Mouse (Mus musculus): ENCODE measurements around the gene Tmem270. TPM values are rescaled to one million over a fixed set of nuclear protein-coding genes. Genes with fewer than 3 reads are reported as not detected.

The Tmem270 gene
- polyA plus RNA-seq (2014; fragmentation: Nextera tagmentation; extraction: Ambion mirVana) = not detected in 2 replicates

- Histone ChIP-seq H3K27ac (replicated peaks; ENCODE audit: low read depth, low read length) (no peak within 1 kb of the TSS), H3K27me3 (ENCODE audit: control insufficient read depth, insufficient read depth, low read length) (no peaks in the 10 kb centered on the region), H3K9me3 (ENCODE audit: control insufficient read depth, low read length) (no peaks in the 10 kb centered on the region), H3K36me3 (ENCODE audit: control insufficient read depth, insufficient read depth, low read length) (no peaks in the 10 kb centered on the region), H3K4me1 (ENCODE audit: control insufficient read depth, insufficient read depth, low read length) (no peaks in the 10 kb centered on the region), H3K4me3 (replicated peaks; ENCODE audit: low read depth, low read length) (no peak within 1 kb of the TSS), H3K4me2 (ENCODE audit: low read length) (no peak within 1 kb of the TSS), H3K9ac (replicated peaks; ENCODE audit: low read length) (no peak within 1 kb of the TSS)
- whole genome bisulfite sequencing = 64% methylated on average over 6 of the region's 6 CpGs
- DNase-seq (no peak), ATAC-seq (ENCODE audit: low FRiP score, low TSS enrichment) (no peak)
Observed at GRCm38 (mm10) chr5:134906633-134907032, at the start of gene Tmem270. Gene Tmem270, minus strand, starts transcription at chr5:134906733.

GRCm38 (mm10) chr5:134955491-134955890 is 49.0 kb upstream of the Tmem270 start:
- H3K4me3 ChIP-seq (replicated peaks; ENCODE audit: low read depth, low read length) = no peak overlapping the region
- H3K9ac ChIP-seq (replicated peaks; ENCODE audit: low read length) = no peak overlapping the region
- ATAC-seq (ENCODE audit: low FRiP score, low TSS enrichment) (no peak), DNase-seq (no peak)
- H3K9me3 ChIP-seq (ENCODE audit: control insufficient read depth, low read length) = no peaks in the 10 kb centered on the region
- H3K4me1 ChIP-seq (ENCODE audit: control insufficient read depth, insufficient read depth, low read length) = no peaks in the 10 kb centered on the region
- H3K27me3 ChIP-seq (ENCODE audit: control insufficient read depth, insufficient read depth, low read length) = no peaks in the 10 kb centered on the region
- H3K27ac ChIP-seq (replicated peaks; ENCODE audit: low read depth, low read length) = no peak overlapping the region
- H3K4me2 ChIP-seq (ENCODE audit: low read length) = no peak overlapping the region
- WGBS = 87% methylated on average over 5 of the region's 5 CpGs
- H3K36me3 ChIP-seq (ENCODE audit: control insufficient read depth, insufficient read depth, low read length) = no peaks in the 10 kb centered on the region

DNA sequence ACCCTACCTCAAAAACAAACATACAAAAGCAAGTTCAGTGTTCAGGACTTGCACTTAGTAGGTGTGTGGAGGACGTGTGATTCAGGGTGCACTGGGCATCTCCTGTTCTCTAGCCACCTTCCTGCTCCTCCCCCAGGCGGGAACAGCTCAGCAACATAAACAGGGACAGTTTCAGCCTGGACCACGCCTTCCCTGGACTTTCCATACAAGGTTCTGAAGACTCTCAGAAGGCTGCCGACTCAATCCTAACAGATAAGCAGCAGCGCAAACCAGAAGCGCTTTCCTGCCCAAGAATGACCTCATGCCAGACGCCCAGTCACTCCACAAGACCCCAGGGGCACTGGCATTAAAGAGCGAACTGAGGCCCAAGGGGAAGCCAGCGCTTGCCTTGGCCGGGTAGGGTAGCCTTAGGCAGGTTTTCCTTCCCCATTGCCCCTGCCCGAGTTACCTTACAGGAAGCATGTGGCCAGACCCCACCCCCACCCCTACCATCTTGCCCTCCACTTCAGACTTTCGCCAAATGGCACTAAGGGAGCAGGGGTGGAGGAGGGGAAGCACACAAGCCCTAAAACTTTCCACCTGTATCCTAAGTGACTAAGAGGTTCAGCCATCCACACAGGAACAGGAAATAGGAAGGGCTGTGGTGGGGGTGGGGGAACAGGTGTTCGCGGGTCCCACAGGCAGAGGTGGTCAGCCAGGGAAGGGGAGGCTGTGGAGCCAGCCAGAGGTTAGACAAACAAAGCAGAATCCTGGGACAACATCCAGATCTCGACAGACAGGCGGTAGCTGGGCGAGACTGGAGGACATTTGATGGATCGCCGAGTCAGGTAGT is 44.7 kb upstream of the Tmem270 start:
- DNase-seq (no peak), ATAC-seq (ENCODE audit: low FRiP score, low TSS enrichment) (no peak)
- H3K4me2 ChIP-seq (ENCODE audit: low read length) = no peak overlapping the region
- H3K27ac ChIP-seq (replicated peaks; ENCODE audit: low read depth, low read length) = no peak overlapping the region
- no peaks in the 10 kb centered on the region for H3K36me3 ChIP-seq (ENCODE audit: control insufficient read depth, insufficient read depth, low read length)
- H3K4me3 ChIP-seq (replicated peaks; ENCODE audit: low read depth, low read length) = no peak overlapping the region
- peaks cover 16% of the 10 kb centered on the region; the same call in 1 of the 2 replicates for H3K27me3 ChIP-seq (ENCODE audit: control insufficient read depth, insufficient read depth, low read length)
- no peak overlapping the region for H3K9ac ChIP-seq (replicated peaks; ENCODE audit: low read length)
- H3K9me3 ChIP-seq (ENCODE audit: control insufficient read depth, low read length) = no peaks in the 10 kb centered on the region
- H3K4me1 ChIP-seq (ENCODE audit: control insufficient read depth, insufficient read depth, low read length) = no peaks in the 10 kb centered on the region
- 55% methylated on average over 19 of the region's 19 CpGs for WGBS

GRCm38 (mm10) chr5:134948085-134948439 is 41.5 kb upstream of the Tmem270 start:
- no peak overlapping the region for H3K27ac ChIP-seq (replicated peaks; ENCODE audit: low read depth, low read length)
- H3K36me3 ChIP-seq (ENCODE audit: control insufficient read depth, insufficient read depth, low read length) = no peaks in the 10 kb centered on the region
- no peaks in the 10 kb centered on the region for H3K9me3 ChIP-seq (ENCODE audit: control insufficient read depth, low read length)
- H3K4me3 ChIP-seq (replicated peaks; ENCODE audit: low read depth, low read length) = no peak overlapping the region
- 74% methylated on average over 4 of the region's 4 CpGs for WGBS
- H3K27me3 ChIP-seq (ENCODE audit: control insufficient read depth, insufficient read depth, low read length) = peaks cover 27% of the 10 kb centered on the region
- no peak for DNase-seq
- no peak overlapping the region for H3K9ac ChIP-seq (replicated peaks; ENCODE audit: low read length)
- ATAC-seq (ENCODE audit: low FRiP score, low TSS enrichment) = no peak
- H3K4me1 ChIP-seq (ENCODE audit: control insufficient read depth, insufficient read depth, low read length) = no peaks in the 10 kb centered on the region
- no peak overlapping the region for H3K4me2 ChIP-seq (ENCODE audit: low read length)

GRCm38 (mm10) chr5:134947420-134948084 is 41.0 kb upstream of the Tmem270 start:
- DNase-seq (no peak), ATAC-seq (ENCODE audit: low FRiP score, low TSS enrichment) (no peak)
- Histone ChIP-seq H3K4me3 (replicated peaks; ENCODE audit: low read depth, low read length) (no peak overlapping the region), H3K9me3 (ENCODE audit: control insufficient read depth, low read length) (no peaks in the 10 kb centered on the region), H3K36me3 (ENCODE audit: control insufficient read depth, insufficient read depth, low read length) (no peaks in the 10 kb centered on the region), H3K27me3 (ENCODE audit: control insufficient read depth, insufficient read depth, low read length) (peaks cover 27% of the 10 kb centered on the region), H3K27ac (replicated peaks; ENCODE audit: low read depth, low read length) (no peak overlapping the region), H3K4me2 (ENCODE audit: low read length) (no peak overlapping the region), H3K4me1 (ENCODE audit: control insufficient read depth, insufficient read depth, low read length) (no peaks in the 10 kb centered on the region), H3K9ac (replicated peaks; ENCODE audit: low read length) (no peak overlapping the region)
- WGBS = 75% methylated on average over 5 of the region's 5 CpGs

GRCm38 (mm10) chr5:134946857-134947255 is 40.3 kb upstream of the Tmem270 start, which contains the start of gene Cldn4:
Gene Cldn4, minus strand, starts transcription at chr5:134946934.
- Histone ChIP-seq H3K36me3 (ENCODE audit: control insufficient read depth, insufficient read depth, low read length) (no peaks in the 10 kb centered on the region), H3K27ac (replicated peaks; ENCODE audit: low read depth, low read length) (no peak within 1 kb of the TSS), H3K4me1 (ENCODE audit: control insufficient read depth, insufficient read depth, low read length) (no peaks in the 10 kb centered on the region), H3K27me3 (ENCODE audit: control insufficient read depth, insufficient read depth, low read length) (peaks cover 27% of the 10 kb centered on the region), H3K9ac (replicated peaks; ENCODE audit: low read length) (no peak within 1 kb of the TSS), H3K4me3 (replicated peaks; ENCODE audit: low read depth, low read length) (no peak within 1 kb of the TSS), H3K9me3 (ENCODE audit: control insufficient read depth, low read length) (no peaks in the 10 kb centered on the region), H3K4me2 (ENCODE audit: low read length) (peak within 1 kb of the TSS; percentile 3; the same call in 1 of the 2 replicates)
- 9% methylated on average over 11 of the region's 11 CpGs for WGBS
- DNase-seq = no peak
- ATAC-seq (ENCODE audit: low FRiP score, low TSS enrichment) = no peak

- H3K36me3 ChIP-seq (ENCODE audit: control insufficient read depth, insufficient read depth, low read length) = no peaks in the 10 kb centered on the region
- H3K4me1 ChIP-seq (ENCODE audit: control insufficient read depth, insufficient read depth, low read length) = no peaks in the 10 kb centered on the region
- ATAC-seq (ENCODE audit: low FRiP score, low TSS enrichment) = no peak
- H3K27ac ChIP-seq (replicated peaks; ENCODE audit: low read depth, low read length) = no peak overlapping the region
- WGBS = 17% methylated on average over 43 of the region's 43 CpGs
- no peaks in the 10 kb centered on the region for H3K9me3 ChIP-seq (ENCODE audit: control insufficient read depth, low read length)
- H3K4me3 ChIP-seq (replicated peaks; ENCODE audit: low read depth, low read length) = no peak overlapping the region
- no peak for DNase-seq
- no peak overlapping the region for H3K9ac ChIP-seq (replicated peaks; ENCODE audit: low read length)
- peak overlapping the region; percentile 3; the same call in 1 of the 2 replicates for H3K4me2 ChIP-seq (ENCODE audit: low read length)
- H3K27me3 ChIP-seq (ENCODE audit: control insufficient read depth, insufficient read depth, low read length) = peaks cover 27% of the 10 kb centered on the region
Observed at GRCm38 (mm10) chr5:134946063-134946856, 39.7 kb upstream of the Tmem270 start.

DNA sequence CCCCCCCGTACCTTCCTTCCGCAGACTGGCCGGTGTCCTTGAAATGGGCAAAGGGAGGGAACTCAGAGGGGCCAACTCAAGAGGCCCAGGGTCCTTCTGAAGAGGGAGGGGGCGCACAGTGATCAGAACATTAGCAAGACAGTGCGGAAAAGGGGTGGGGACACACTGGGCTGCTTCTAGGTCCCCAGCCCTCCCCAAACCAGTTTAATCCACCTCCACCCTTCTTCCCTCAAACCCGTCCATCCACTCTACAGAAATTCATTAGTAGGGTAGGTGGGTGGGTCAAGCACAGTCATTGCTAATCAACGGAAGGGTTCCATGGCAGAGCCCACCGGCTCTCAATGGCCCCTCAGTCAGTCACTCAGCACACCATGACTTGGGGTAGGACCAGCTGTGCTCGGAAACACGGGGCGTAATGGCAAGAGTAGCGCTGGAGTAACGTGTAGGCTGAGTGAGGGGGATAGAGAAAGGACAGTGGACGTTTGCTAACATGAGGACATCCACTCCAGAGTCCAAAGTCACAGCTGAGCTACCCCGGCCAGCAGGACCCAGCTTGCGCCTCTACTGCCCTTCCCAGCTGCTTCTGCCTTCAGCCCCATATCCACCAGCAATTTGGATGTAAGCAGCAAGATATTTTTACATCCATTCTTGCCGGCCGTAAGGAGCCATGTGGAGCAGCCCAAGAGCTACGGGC is 38.9 kb upstream of the Tmem270 start:
- DNase-seq = no peak
- no peak overlapping the region for H3K27ac ChIP-seq (replicated peaks; ENCODE audit: low read depth, low read length)
- no peak overlapping the region for H3K4me2 ChIP-seq (ENCODE audit: low read length)
- H3K4me1 ChIP-seq (ENCODE audit: control insufficient read depth, insufficient read depth, low read length) = no peaks in the 10 kb centered on the region
- H3K27me3 ChIP-seq (ENCODE audit: control insufficient read depth, insufficient read depth, low read length) = peaks cover 27% of the 10 kb centered on the region
- H3K36me3 ChIP-seq (ENCODE audit: control insufficient read depth, insufficient read depth, low read length) = no peaks in the 10 kb centered on the region
- no peak overlapping the region for H3K9ac ChIP-seq (replicated peaks; ENCODE audit: low read length)
- no peaks in the 10 kb centered on the region for H3K9me3 ChIP-seq (ENCODE audit: control insufficient read depth, low read length)
- WGBS = 49% methylated on average over 19 of the region's 19 CpGs
- H3K4me3 ChIP-seq (replicated peaks; ENCODE audit: low read depth, low read length) = no peak overlapping the region
- ATAC-seq (ENCODE audit: low FRiP score, low TSS enrichment) = no peak

Data from midbrain, embryonic 14.5 days (tissue).